Mouse (Mus musculus): ENCODE data around the gene Crb1. TPM values are rescaled to one million over a fixed set of nuclear protein-coding genes. Genes with fewer than 3 reads are reported as not detected.

Gene Crb1
- 1.8 and 2.1 TPM in 2 replicates for polyA plus RNA-seq (2012; rRNA removed)

GRCm38 (mm10) chr1:139376638-139377286 is at the start of gene Crb1:
Gene Crb1 (minus strand): TSS chr1:139377100.

GRCm38 (mm10) chr1:139421875-139422791 is 45.2 kb upstream of the Crb1 start, which contains the start of gene Zbtb41:
Gene Zbtb41 (plus strand): TSS chr1:139422288.

Other genes starting within 250 kb of the Crb1 start
- 16.8 and 18.7 TPM in 2 replicates for gene Zbtb41, start 45.2 kb upstream of the Crb1 start, polyA plus RNA-seq (2012; rRNA removed)
- 2.3 and 2.7 TPM in 2 replicates for gene Aspm, start 77.7 kb upstream of the Crb1 start, polyA plus RNA-seq (2012; rRNA removed)
- gene F13b, start 124.6 kb upstream of the Crb1 start, polyA plus RNA-seq (2012; rRNA removed), result 0.03 TPM in 1 of 2 replicates, not detected in the other
- not detected in 2 replicates for gene Cfhr1, start 183.2 kb upstream of the Crb1 start, polyA plus RNA-seq (2012; rRNA removed)

Data from central nervous system, embryonic 18 days (tissue).